Mouse (Mus musculus) stomach, postnatal 0 days (tissue): ENCODE results near the gene Hrh3.

Source experiments
- CTCF ChIP-seq: IDR thresholded peaks from 2 replicates; pipeline ENCODE4 v1.5.1; 2016; ENCODE audit warnings: antibody characterized with exemption, low read depth, mild to moderate bottlenecking, moderate library complexity
- EP300 ChIP-seq: optimal IDR thresholded peaks from 2 replicates; pipeline ENCODE3; 2016; ENCODE audit warnings: antibody characterized with exemption

DNA sequence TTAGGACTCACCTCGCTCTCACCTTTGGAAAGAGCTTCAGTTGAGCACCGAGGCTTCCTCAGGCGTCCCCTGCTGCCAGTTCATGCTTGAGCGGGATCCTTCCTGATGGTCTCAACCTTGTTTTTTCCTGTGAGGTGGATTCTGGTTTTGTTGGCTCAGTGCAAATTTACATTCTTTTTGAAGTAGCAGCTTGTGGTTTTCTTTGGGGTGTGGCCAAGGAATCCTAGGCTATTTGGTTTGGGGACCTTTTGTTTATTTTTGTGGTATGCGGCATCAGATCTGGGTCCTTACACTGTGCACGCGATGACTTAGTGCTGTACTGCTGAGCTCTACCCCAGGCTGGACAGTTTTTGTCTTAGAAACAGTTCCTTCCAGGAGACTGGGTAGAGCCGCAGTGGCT lies 23.6 kb downstream of the Hrh3 start:
- TF ChIP-seq CTCF, result no peak
- no peak for TF ChIP-seq EP300
